Mouse (Mus musculus) gastrocnemius, adult 8-10 months (tissue): ENCODE measurements around the gene Ccser1. TPM values are rescaled to one million over a fixed set of nuclear protein-coding genes. Genes with fewer than 3 reads are reported as not detected.

ENCODE experiments used
- DNase-seq, 2 experiments: peaks; one replicate each; pipeline ENCODE4 v3.0.0; 2022; ENCODE audit warnings: low spot score in 2 of 2
- total RNA-seq, 4 experiments: library from RNA; stranded (reverse); gene quantifications; 2 replicates each; pipeline ENCODE4 v1.2.4; 2022

Gene Ccser1
- total RNA-seq, 4 experiments from 2014 or later: 0.46 to 1.4 (median 0.80) TPM

- DNase-seq: no peak
Measured at GRCm38 (mm10) chr6:61296188-61297037, 116.3 kb downstream of the Ccser1 start.

GRCm38 (mm10) chr6:61300441-61300840 lies 120.3 kb downstream of the Ccser1 start:
- no peak for DNase-seq

- DNase-seq: no peak
Measured at GRCm38 (mm10) chr6:61300975-61301374, 120.9 kb downstream of the Ccser1 start.

- no peak for DNase-seq
Measured at GRCm38 (mm10) chr6:61301631-61302030, 121.5 kb downstream of the Ccser1 start.

- DNase-seq: no peak
Measured at GRCm38 (mm10) chr6:61311324-61312091, 131.4 kb downstream of the Ccser1 start.

GRCm38 (mm10) chr6:61315884-61316601 lies 135.9 kb downstream of the Ccser1 start:
- no peak for DNase-seq

- no peak for DNase-seq
Measured at GRCm38 (mm10) chr6:61320842-61321241, 140.7 kb downstream of the Ccser1 start.

- no peak for DNase-seq
Measured at GRCm38 (mm10) chr6:61322328-61322727, 142.2 kb downstream of the Ccser1 start.

GRCm38 (mm10) chr6:61326131-61326530 lies 146.0 kb downstream of the Ccser1 start:
- no peak for DNase-seq

- no peak for DNase-seq
Measured at GRCm38 (mm10) chr6:61328981-61329380, 148.9 kb downstream of the Ccser1 start.

GRCm38 (mm10) chr6:61329593-61330540 lies 149.7 kb downstream of the Ccser1 start:
- DNase-seq: no peak

GRCm38 (mm10) chr6:61334466-61334865 lies 154.3 kb downstream of the Ccser1 start:
- no peak for DNase-seq

- DNase-seq: no peak
Measured at GRCm38 (mm10) chr6:61347045-61347838, 167.1 kb downstream of the Ccser1 start.

- DNase-seq: no peak
Measured at GRCm38 (mm10) chr6:61363722-61364121, 183.6 kb downstream of the Ccser1 start.

GRCm38 (mm10) chr6:61382526-61382925 lies 202.4 kb downstream of the Ccser1 start:
- DNase-seq: no peak

- DNase-seq: no peak
Measured at GRCm38 (mm10) chr6:61382991-61383390, 202.9 kb downstream of the Ccser1 start.

GRCm38 (mm10) chr6:61387046-61387445 lies 206.9 kb downstream of the Ccser1 start:
- no peak for DNase-seq

- no peak for DNase-seq
Measured at GRCm38 (mm10) chr6:61427490-61427889, 247.4 kb downstream of the Ccser1 start.

- no peak for DNase-seq
Measured at GRCm38 (mm10) chr6:61430881-61431725, 251.0 kb downstream of the Ccser1 start.
